Mouse (Mus musculus) kidney, postnatal 14 days (tissue): ENCODE measurements at regions not wholly inside any gene's neighbourhood (a gene's known extent, or its start where the extent isn't known, plus 50 kb on each side); places are given as distances from the start of the nearest gene placed in this dataset.

ENCODE experiments used
- DNase-seq: peaks from one replicate; pipeline ENCODE4 v3.0.0; 2022; ENCODE audit warnings: mixed read lengths

DNA sequence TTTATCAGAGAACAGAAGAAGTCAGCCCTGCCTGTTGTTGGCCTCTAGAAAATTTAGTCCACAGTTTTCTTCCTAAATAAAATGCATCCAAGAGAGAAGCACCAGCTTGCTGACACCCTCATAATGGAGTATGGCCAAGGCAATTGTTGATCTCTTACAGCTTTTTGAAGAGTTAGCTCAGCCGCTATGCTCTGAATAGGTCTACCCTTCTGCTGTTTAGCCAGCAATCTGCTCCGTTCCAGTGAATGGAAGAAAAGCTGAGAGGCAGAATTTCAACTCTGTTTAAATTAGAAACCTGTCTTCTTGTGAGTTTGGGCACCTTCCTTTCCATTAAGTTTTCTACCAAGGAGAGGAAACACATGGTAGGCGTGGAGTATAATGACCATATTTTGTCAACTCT is 290.8 kb downstream of the Rnf144b start:
- no peak for DNase-seq

DNA sequence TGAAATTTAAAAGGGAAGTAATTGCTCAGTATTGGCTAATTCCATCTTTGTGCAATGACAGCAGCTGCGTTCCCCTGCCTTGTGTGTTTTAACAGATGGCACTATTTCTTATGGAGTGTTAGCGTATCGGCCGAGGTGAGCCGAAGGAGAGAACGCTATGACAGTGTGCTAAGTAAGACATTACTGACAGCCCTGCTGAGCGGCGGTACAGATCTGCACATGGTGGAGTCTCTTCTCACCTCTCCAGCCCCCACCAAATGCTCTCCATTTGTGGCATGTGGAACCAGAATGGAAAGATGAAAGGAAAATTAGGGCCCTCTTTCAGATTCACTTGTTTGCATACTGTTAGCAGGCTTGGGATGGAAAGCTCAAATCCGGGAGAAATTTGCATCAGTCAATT is 291.5 kb downstream of the Rnf144b start:
- DNase-seq, result no peak

DNA sequence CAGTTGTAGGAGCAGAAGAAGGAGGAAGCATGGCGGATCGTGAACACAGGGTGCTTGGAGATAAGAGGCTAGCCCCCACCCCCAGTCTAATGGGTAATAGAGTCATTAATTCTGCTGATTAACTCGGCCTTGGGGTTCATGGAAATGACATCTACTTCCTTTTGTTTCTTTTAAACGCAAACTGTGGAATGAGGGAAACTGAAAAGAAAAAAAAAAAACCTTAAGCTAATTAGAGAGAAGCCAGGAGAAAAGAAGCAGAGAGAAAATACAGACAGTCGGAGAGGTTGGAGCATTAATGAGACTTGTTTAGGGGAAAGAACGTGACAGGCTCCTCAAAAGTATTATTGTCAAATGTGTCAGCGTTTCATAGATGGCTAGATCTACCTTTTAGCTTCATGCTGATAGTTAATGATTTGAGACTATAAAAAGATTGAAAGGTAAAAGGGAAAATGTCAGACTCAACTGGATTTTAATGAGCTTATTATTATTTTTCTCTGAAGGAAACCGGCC is 307.5 kb downstream of the Rnf144b start:
- DNase-seq, result no peak

DNA sequence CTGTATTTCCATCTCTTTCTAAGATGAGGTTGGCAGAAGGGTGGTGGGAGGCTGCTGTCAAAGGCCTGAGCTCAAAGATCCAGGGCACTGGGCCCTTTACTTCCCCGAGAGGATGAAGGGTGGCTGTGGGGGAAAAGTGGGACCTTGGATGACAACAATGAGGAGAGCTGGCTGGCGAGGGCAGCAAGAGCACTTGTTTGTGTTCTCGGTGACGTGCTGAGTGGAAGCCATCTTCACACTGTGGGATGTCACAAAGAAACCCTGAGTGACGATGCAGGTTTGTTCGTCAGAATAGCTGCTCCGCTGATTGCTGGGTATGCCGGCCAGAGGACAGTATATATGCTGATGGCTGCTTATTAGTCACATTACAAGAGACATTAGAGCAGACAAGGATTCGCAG is 308.0 kb downstream of the Rnf144b start:
- no peak for DNase-seq

DNA sequence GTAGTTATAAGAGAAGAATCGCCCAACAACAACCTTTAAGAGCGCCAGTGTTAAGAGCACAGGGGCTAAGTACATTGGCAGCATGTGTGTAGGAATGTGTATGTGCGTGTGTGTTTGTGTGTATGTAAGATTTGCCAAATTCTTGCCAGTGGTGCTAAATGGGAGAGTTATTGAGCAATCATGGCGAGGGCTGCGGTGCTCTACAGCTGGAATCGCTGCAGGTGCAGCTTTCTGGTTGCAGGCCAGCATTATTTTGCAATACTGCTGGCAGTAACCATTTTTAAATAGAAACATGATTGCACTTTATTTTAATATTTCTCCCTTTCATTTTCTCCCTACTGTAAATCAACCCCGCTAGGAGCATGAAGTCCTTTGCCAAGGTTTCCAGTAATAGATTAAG is 313.2 kb downstream of the Rnf144b start:
- no peak for DNase-seq

DNA sequence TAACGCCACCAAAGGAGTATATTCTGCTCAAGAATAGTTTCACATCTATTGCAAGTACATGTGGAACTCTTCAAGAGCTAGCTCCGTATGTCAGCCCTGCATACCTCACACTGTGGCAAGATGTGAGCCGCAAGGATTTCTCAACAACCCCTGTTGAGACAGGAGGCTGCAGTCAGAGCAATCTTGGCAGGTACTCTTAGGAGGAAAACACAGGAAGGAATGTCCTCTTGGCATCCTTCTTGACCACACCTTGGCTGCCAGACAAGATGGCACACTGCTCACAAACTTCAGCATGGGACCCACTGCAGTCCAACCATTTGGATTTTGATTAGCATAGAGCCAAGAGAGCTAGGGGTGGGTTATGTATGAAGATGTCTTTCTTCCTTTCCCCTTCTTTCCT is 322.4 kb downstream of the Rnf144b start:
- DNase-seq, result no peak

DNA sequence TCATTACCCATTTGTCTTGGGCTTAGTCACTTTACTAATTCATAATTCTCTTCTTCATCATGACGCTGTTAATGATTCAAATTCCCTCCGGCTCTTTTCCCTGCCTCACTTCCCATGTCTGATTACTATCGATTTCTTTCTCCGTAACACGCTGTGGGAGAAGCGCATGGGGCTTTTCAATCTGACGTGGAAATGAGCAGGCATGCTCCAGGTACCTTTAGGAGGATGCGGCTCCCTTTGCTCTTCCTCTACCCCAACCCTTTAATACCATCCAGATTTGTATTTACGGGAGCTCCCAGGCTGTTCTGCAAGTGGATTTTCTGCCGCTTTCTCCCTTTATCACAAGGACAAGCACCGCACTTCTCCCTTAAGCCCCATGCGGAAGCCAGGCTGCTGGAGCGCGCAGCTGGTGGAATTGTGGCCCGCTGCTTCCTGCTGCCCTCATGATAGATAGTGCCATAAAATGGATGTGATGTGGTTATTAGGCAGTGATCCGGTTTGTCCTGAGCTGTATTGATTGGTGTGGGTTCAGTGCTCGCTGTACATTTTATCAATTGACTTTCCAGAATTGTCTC is 329.8 kb downstream of the Rnf144b start:
- DNase-seq, result no peak

DNA sequence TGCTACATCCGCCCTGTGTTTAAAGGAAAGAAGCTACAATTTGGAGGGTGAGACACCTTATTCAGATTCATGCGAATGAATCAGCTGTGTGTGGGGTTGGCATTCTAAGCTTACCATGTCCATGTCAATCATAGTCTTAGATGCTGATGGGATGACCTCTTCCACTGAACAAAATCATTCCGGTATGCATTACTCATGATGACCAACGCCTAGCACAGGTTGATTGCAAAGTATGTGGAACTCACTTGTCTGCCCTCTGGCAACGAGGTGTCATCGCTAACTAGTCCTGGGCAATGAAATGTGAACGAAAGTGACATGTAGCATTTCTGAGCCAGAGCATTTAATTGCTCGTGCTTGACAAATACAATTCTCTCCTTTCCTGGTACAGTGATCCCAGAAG is 339.7 kb downstream of the Rnf144b start:
- DNase-seq, result no peak

DNA sequence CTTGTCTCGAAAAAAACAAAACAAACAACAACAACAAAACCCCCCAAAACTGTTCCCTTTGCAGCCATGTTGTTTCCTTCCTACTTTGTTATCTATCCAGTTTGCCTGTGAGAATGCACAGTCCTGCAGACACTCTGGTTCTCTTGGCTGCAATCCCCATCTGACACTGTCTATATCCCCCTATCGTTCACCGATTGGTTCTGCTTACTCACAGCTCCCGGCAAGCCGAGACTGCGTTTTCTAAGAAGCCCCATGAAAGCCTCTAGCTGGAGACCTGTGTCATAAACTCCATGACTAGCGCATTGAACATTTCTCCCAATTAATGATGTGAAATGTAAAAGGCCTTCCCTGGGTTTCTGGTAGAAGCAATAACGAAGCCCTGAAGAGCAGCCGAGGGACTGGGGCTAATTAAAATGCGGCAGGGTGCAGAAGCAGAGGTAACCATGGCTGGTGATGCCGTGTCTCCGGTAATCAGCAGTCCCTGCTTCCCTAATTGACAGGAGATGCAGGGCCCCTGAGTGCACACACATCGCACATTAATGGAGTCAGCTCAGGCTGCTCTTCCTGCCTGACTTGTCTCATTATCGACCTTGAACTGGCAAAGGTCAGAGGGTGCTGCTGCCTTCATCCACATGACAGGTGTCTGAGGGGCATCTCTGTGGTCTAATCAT is 349.2 kb downstream of the Rnf144b start:
- no peak for DNase-seq

DNA sequence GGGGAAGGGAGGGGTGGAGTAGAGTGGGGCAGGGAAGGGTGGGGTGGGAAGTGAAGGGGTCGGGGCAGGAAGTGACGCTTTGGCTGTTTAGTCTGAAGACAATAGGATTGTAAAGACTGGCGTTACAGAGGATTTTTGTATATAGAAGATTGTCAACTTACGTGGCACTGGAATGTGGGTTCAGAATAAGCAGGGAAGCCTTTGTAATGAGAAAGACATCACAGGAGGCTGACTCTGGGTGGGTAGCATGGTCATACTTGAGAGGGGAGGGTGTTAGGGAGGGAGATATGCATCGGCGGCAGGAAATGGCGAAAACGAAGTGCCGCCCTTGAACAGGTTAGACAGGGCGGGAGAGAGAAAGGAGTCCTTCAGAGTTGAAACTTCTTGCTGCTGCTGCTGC is 357.7 kb downstream of the Rnf144b start:
- DNase-seq, result no peak

DNA sequence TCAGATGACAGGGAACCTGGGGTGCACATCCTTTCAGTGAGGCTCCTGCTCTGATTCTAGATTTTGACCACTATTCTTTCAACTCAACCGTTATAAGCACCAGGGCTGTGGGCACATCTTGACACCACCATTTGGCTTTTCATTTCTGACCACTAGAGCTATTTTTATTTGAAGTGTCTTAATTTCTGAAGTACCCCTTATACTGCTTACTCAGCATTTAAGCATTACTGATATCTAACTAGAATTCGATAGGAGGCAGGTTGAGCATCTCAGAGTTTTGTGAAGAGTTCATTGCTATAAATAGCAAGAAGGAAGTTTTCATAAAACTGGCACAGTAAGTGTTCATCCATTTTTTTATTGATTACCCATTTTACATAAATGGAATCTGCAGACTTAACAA is 362.4 kb downstream of the Rnf144b start:
- DNase-seq, result no peak

DNA sequence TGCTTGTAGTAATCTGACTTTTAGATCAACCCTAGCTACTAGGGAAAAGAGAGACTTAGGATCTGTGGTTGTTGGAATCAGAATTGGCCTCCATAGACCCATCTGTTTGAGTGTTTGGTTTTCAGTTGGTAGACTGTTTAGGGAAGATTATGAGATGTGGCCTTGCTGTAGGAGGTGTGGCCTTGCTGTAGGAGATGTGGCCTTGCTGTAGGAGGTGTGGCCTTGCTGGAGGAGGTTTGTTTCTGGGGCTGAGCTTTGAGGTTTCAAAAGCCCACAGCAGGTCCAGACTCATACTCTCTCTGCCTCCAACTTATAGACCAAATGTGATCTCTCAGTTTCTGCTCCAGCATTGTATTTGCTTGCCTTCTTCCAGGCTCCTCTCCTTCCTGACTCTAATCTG is 363.7 kb downstream of the Rnf144b start:
- no peak for DNase-seq

DNA sequence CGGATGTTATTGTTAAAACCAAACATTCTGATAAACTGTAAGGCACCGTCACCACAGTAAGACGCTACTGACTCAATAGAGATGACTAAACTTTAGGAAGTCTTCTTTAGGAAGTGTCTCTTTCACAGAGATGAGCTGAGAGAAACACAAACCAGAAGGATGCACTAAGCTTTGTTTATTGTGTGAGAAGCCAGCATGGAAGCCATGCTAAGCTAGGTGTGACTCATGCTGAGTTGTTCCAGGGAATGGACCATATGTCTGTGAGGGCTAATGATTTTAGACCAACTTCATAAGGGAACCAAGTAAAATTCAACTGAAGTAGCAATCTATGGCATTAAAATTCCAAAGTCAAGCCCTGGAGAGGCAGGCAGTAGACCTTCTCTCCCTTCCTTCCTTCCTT is 364.2 kb downstream of the Rnf144b start:
- no peak for DNase-seq

DNA sequence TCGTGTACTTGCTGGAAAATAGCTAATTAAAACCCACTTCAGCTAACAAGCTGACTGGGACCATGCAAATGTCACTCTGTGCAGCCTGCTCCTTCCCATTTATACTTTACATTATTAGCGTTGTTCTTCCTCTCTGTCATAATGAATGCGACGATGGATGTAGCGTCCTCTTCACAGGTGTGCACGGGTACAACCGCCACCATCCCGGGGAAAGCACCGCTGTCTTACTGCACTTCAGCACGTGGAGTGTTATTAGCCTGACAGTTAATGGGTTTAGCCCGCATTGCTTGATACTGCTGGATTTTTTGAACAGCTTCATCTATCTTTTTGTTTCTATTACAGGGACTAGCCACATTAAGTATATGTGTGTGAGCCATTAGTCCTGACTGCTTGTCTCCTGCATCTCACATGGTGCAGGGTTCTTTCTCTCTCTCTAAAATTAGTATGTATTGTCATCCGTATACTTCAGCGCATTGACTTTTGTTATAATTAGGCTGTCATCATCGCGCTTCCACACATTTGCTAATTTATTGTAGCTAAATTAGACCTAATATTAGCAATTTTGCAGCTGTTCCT is 383.0 kb downstream of the Rnf144b start:
- DNase-seq, result no peak

DNA sequence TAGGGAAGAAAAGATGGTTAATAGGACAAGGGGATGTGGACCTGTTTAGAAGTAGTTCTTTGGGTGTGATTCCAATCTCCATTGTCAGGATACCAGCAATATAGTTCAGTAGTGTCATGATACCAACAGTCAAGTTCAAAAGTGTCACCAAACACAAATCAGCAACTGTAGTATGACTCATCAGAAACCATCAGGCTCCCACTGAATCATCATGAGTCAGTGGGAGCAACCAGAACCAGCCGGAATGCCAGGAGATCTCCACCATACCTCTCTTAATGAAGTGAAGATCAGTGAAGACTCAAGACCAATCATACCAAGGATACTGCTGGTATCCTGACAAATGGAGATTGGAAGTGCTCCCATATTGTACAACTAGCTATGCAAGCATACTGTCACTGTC is 410.5 kb downstream of the Rnf144b start:
- no peak for DNase-seq

DNA sequence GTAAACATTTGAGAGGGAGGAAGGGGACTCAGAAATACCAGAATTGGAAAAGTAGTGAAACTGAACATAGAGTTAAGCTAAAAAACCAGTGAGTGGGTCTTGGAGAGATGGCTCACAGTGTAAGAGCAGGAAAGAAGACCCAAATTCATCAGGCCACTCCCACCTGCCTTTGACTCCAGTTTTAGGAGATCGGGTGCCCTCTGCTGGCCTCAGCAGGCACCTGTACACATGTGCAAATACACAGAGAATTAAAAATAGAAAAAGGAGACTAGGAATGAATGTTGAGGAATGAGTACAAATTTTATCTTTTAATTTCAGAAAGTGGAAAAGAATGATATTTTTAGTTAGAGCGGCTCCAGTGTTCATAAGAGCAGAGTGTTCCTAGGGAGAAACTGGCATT is 414.7 kb downstream of the Rnf144b start:
- no peak for DNase-seq

DNA sequence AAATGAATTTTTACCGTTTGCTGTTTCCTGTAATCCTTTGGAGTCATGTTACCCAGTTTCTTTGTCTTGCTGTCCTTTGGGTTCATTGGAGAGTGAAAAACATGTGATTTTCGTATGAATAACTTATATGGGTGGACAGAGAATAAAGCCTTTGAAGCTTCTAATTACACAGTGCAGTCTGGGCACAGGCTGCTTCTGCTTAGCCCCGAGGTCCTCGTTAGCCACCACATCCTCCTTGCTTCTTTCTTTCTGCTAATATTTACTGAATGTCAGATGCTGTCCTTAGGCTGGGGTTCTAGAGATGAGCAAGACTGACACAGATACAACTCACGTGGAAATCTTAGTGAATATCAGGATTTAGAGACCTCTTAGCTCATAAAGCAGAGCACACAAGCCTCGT is 427.2 kb downstream of the Rnf144b start:
- no peak for DNase-seq

DNA sequence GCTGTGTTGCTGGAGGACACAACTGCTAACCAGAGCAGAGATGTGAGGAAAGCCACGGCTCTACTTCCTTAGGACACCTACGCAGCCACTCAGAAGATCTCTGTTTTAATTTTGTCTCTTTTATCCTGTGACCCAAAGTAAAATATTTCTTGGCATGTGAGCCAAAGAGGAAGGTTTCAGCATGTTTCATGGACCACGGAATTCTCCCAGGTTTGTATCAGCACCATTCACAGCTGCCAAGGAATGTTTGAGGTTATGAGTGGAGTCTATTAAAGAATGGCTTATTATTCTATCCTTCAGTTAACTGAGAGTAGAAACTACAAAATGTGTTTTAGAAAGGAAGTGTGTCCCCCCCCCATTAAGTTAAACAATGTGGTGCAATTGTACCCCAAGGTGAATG is 429.8 kb downstream of the Rnf144b start:
- no peak for DNase-seq

DNA sequence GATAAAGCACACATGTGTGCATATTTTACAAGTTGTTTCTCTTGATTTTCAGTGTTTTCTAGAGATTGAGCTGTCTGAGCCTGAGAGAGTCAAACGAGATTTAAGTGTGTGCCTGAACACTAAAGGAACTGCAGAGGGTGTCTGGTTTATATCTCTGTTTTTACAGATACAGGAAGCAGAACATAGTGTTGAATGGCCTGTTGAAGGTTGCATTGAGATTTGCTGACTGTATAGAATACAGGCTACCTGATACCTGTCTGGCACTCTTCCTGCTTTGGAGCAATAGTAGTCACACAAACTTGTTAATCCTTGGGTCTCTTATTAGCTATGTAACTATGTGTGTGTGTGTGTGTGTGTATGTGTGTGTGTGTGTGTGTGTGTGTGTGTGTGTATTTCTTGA is 431.7 kb downstream of the Rnf144b start:
- DNase-seq, result no peak

DNA sequence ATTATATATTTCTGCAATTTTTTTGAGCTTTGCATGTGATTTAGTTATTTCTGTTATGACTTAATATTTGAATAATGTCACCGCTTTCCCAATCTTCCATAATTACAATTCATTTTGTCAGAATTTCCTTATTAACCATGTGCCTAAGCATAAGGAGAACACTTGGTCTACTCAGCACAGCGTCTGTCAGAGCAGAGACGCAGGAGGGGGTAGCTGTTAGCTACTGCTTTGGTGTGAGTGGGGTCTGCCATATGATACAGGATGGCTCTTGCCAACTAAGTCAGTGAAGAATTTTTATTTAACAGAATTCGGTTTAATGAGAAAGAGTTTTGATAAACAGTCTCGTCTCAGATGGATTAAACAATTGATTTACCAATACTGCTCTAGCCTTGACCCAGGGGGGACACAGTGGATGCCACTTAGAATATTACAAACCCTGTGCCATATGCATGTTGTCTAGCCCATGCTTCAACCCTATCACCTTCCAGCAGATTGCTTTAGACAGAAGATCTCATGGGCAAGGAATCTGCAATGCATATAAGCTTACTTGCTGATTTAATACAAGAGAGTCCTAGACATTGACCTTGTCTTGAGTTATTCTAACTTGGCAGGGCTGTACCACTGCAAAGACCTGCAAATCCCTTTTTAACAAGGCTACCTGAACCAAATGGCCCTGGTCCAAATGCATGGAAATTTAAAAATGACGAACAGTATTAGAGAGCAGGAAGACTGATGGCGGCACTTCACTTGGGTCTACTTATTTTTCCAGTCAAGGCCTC is 434.9 kb downstream of the Rnf144b start:
- DNase-seq, result no peak

DNA sequence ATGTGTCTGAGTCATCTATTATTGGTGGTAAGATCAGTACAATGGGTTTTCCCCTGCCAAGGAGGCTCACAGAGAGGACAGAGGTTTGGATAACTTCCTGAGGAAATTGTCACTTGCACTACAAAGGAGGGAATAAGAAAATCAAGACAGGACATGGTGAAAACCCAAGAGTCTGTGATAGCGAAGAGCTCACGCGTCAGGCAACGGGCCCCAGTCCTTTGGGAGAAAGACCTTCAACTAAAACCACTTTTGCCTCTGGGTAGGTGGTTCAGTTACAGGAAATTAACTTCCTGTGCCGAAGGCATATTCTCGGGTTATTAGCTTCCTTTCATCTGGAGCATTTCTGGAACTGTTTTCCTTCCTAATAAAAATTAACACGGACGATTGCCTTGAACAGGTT is 440.4 kb downstream of the Rnf144b start:
- DNase-seq, result no peak

DNA sequence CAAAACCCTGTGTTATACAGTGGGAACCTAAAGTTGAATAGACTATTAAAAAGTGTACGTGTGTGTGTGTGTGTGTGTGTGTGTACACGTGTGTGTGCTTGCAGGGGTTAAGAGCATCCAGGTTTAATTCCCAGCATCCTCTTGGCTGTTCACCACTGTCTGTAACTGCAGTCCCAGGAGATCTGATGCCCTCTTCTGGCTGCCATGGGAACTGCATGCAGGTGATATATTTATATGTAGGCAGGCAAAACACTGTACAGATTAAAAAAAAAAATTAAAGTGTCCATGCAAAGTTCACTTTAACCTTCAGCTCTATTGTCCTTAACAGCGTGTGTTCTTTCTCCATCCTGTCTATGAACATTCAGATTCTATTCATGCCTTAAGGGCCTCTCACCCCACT is 454.1 kb downstream of the Rnf144b start:
- DNase-seq, result no peak

DNA sequence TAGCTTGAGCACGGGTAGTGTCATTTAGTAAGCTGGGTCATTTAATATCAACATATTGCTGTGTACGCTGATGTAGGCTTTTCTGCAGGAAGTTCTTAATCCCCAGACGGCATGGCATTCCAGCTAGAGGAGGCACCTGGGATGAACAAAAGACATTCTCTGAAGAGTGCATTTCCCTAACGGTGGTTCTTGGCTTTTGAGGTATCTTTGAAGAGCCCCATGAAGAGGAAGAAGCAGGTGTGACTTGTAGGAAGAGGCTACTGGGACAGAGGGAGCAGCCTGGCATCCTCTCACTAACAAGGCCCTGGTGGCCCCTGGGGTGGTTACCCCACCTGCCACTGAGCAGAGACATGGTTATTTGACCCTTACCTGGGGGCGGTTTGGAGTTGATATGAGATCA is 457.7 kb downstream of the Rnf144b start:
- no peak for DNase-seq

DNA sequence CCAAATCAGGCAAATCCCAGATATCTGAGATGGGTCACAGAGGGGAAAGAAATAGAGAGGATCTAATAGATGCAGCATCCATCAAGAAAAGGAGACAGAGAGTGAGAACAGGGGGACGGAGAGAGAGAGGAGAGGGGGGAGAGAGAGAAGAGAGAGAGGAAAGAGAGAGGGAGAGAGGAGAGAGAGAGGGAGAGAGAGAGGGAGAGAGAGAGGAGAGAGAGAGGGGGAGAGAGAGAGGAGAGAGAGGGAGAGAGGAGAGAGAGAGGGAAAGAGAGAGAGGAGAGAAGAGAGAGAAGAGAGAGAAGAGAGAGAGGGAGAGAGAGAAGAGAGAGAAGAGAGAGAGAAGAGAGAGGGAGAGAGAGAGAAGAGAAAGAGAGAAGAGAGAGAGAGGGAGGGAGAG is 462.7 kb downstream of the Rnf144b start:
- DNase-seq, result no peak
